Mouse (Mus musculus) midbrain, embryonic 11.5 days (tissue): ENCODE data around the gene Spr. TPM values are rescaled to one million over a fixed set of nuclear protein-coding genes. Genes with fewer than 3 reads are reported as not detected.

Experiments
- ATAC-seq: fragments of 200-750 bp; cut with Nextera tagmentation; 2 replicates; pipeline ENCODE4 v1.8.0; 2017; ENCODE audit warnings: moderate TSS enrichment, moderate library complexity; ENCODE audit not compliant: low FRiP score
- DNase-seq: peaks from one replicate; pipeline ENCODE4 v3.0.0; 2015; ENCODE audit warnings: low spot score; ENCODE audit errors: missing footprints
- H3K27ac ChIP-seq: fragments of 300-500 bp; sonication (generic); 2 replicates; pipeline ENCODE4 v1.5.1; 2014; ENCODE audit warnings: low read depth, low read length
- H3K27me3 ChIP-seq: fragments of 300-500 bp; sonication (generic); 2 replicates; pipeline ENCODE4 v1.6.1; 2014; ENCODE audit warnings: mild to moderate bottlenecking, low read length, moderate library complexity, mixed read lengths; ENCODE audit not compliant: control insufficient read depth, insufficient read depth
- H3K36me3 ChIP-seq: fragments of 300-500 bp; sonication (generic); 2 replicates; pipeline ENCODE4 v1.6.1; 2014; ENCODE audit warnings: mild to moderate bottlenecking, low read length, moderate library complexity, mixed read lengths; ENCODE audit not compliant: control insufficient read depth, insufficient read depth
- H3K4me1 ChIP-seq: fragments of 300-500 bp; sonication (generic); 2 replicates; pipeline ENCODE4 v1.6.1; 2014; ENCODE audit warnings: low read length; ENCODE audit not compliant: control insufficient read depth, insufficient read depth
- H3K4me2 ChIP-seq: fragments of 300-500 bp; sonication (generic); 2 replicates; pipeline ENCODE4 v1.6.1; 2014; ENCODE audit warnings: mild to moderate bottlenecking, moderate library complexity
- H3K4me3 ChIP-seq: fragments of 300-500 bp; sonication (generic); 2 replicates; pipeline ENCODE4 v1.5.1; 2014; ENCODE audit warnings: low read depth, low read length
- H3K9ac ChIP-seq: fragments of 300-500 bp; sonication (generic); 2 replicates; pipeline ENCODE4 v1.6.1; 2014; ENCODE audit warnings: low read length
- H3K9me3 ChIP-seq: fragments of 300-500 bp; sonication (generic); 2 replicates; pipeline ENCODE4 v1.6.1; 2016; ENCODE audit warnings: low read length; ENCODE audit not compliant: control insufficient read depth
- WGBS: fragments of 180-500 bp; shearing (Covaris S2); extraction: QIAGEN DNeasy Blood & Tissue Kit; methylation state at CpG from one replicate; pipeline ENCODE4 v1.1.7; 2014; 5-methylcytosine and 5-hydroxymethylcytosine counted together
- polyA plus RNA-seq: library from polyadenylated mRNA; unstranded; fragments of >200 nt; fragmentation: Nextera tagmentation; extraction: Ambion mirVana; gene quantifications from 2 replicates; pipeline ENCODE4 v1.2.1, GENCODE M21; 2014

Spr gene
- 41.1 and 45.5 TPM in 2 replicates for polyA plus RNA-seq

DNA sequence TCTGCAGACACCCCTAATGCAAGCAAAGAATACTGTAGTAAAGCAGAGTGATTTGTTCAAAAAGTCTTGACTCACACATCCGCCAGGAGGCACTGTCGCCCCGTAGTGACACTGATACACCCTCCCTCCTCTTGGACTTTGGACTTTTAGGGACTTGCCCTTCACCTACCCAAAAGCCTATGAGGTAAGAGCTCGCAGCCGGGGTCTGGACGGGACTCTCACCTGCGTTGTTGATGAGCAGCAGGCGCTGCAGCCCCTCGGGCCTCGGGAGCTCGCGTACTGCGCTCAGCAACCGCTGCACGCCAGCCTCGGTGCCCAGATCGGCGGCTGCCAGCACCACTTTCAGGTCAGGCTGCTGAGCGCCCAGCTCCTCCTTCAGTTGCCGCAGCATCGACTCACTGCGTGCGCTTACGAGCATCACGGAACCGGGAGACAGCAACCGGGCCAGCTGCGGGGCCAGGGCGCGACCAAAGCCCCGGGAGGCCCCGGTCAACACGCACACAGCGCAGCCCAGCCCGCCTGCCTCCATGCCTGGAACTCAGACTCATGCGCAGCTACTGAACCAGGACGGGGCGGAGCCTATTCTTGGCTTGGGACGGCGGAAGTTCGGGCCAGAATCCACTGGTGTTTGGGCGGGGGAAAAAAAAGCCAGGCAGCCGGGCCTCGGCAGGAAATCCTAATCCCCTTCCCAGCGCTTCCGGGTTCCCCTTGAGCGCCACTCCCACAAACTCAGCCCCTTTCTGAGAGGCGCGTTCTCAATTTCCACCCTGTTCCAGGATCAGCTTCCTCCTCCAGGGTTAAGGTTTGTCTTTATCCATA is at the start of gene Spr:
Gene Spr (minus strand): TSS at position 550 of the 819 bp plus-strand sequence.
- DNase-seq (peak; percentile 98), ATAC-seq (peak; percentile 92)
- Histone ChIP-seq H3K4me2 (peak within 1 kb of the TSS; percentile 54), H3K4me1 (no peaks in the 10 kb centered on the region), H3K27ac (peak within 1 kb of the TSS; percentile 64), H3K36me3 (no peaks in the 10 kb centered on the region), H3K9ac (peak within 1 kb of the TSS; percentile 73), H3K4me3 (peak within 1 kb of the TSS; percentile 66), H3K27me3 (no peaks in the 10 kb centered on the region), H3K9me3 (no peaks in the 10 kb centered on the region)
- under 1% methylated on average over 49 of the region's 49 CpGs for WGBS

DNA sequence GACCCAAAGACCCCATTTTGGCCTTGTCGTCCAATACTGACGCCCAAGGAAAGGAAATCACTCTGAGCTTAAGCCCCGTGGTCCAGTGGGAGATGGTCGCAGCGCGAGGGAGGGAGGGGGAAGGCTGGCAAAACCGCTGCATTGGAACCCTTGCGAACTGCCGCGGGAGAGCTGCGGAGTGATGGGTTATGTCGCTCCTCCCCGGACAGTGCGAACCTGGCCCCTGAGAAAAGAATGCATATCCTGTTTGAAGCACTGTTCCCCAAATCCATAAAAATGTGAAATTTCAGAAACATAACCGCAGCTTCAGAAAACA is 49.1 kb upstream of the Spr start:
- Histone ChIP-seq H3K4me1 (peaks cover 29% of the 10 kb centered on the region), H3K36me3 (no peaks in the 10 kb centered on the region), H3K4me3 (peak overlapping the region; percentile 47; the same call in 1 of the 2 replicates), H3K27ac (no peak overlapping the region), H3K27me3 (peaks cover 72% of the 10 kb centered on the region), H3K9me3 (no peaks in the 10 kb centered on the region), H3K9ac (no peak overlapping the region), H3K4me2 (peak overlapping the region; percentile 88)
- WGBS = under 1% methylated on average over 15 of the region's 15 CpGs
- no peak for ATAC-seq
- DNase-seq = no peak

GRCm38 (mm10) chr6:85186033-85186743 is 48.6 kb upstream of the Spr start:
- peaks cover 67% of the 10 kb centered on the region for H3K27me3 ChIP-seq
- H3K9ac ChIP-seq = no peak overlapping the region
- H3K4me3 ChIP-seq = peak overlapping the region; percentile 20; the same call in 1 of the 2 replicates
- peak overlapping the region; percentile 36 for H3K4me2 ChIP-seq
- no peak overlapping the region for H3K27ac ChIP-seq
- 2% methylated on average over 32 of the region's 33 CpGs for WGBS
- H3K4me1 ChIP-seq = peaks cover 29% of the 10 kb centered on the region
- no peaks in the 10 kb centered on the region for H3K9me3 ChIP-seq
- no peaks in the 10 kb centered on the region for H3K36me3 ChIP-seq
- DNase-seq (peak; percentile 95), ATAC-seq (no peak; the same call in 1 of the 2 replicates)

DNA sequence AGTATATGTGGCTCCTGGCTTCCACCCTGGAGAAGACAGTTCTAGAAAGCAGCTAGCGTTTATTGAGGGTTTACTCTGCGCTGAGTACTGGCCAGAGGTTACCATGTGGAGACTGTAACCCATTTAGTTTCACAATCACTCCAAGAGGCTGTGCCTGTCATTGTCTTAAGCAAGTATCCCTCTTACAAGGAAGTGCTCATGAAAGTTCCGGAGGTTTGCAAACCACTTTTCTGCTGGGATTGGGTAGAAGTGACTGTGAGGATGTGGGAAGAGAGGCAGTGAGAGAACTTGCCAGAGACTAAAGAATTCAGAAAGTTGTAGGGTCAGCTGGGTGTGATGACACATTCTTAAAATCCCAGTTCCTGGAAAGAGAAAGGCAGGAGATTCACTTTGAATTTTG is 46.4 kb upstream of the Spr start:
- 61% methylated on average over 3 of the region's 3 CpGs for WGBS
- H3K27me3 ChIP-seq = peaks cover 48% of the 10 kb centered on the region

DNA sequence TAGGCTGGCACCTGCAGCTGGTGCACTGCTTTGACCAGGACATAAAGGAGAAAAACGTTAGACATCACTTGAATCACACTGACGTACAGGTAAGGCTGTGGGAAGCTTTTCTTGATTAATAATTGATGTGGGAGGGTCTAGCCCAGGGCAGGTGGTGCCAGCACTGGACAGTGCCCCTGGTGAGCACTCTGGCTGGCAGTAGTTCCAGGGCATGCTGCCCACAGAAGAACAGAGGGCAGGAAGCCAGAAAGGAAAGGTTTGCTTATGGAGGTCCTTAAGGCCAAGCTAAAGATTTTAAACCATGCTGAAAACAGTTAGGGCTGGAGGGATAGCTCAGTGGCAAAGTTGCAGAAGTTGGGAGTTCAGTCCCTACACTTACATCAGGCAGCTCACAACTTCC is 42.5 kb upstream of the Spr start:
- H3K9ac ChIP-seq = no peak overlapping the region
- H3K4me1 ChIP-seq = no peaks in the 10 kb centered on the region
- peaks cover 11% of the 10 kb centered on the region for H3K27me3 ChIP-seq
- no peaks in the 10 kb centered on the region for H3K9me3 ChIP-seq
- DNase-seq (no peak), ATAC-seq (no peak)
- H3K36me3 ChIP-seq = no peaks in the 10 kb centered on the region
- WGBS = 79% methylated on average over 2 of the region's 2 CpGs
- H3K27ac ChIP-seq = no peak overlapping the region
- no peak overlapping the region for H3K4me3 ChIP-seq
- no peak overlapping the region for H3K4me2 ChIP-seq

More for the DNA sequence above, 46.4 kb upstream of the Spr start:
- no peaks in the 10 kb centered on the region for H3K9me3 ChIP-seq
- DNase-seq = peak; percentile 81
- H3K4me1 ChIP-seq = peaks cover 24% of the 10 kb centered on the region
- no peak overlapping the region for H3K9ac ChIP-seq
- H3K27ac ChIP-seq = no peak overlapping the region
- no peak for ATAC-seq
- no peaks in the 10 kb centered on the region for H3K36me3 ChIP-seq
- H3K4me2 ChIP-seq = no peak overlapping the region
- H3K4me3 ChIP-seq = no peak overlapping the region

- Histone ChIP-seq H3K9ac (no peak overlapping the region), H3K27ac (no peak overlapping the region), H3K4me1 (no peaks in the 10 kb centered on the region), H3K9me3 (no peaks in the 10 kb centered on the region), H3K4me2 (no peak overlapping the region), H3K27me3 (peaks cover 9% of the 10 kb centered on the region), H3K36me3 (no peaks in the 10 kb centered on the region), H3K4me3 (no peak overlapping the region)
- no peak for ATAC-seq
- no peak for DNase-seq
- 82% methylated on average over 3 of the region's 3 CpGs for WGBS
These were observed 42.0 kb upstream of the Spr start for GRCm38 (mm10) chr6:85179569-85179968.

DNA sequence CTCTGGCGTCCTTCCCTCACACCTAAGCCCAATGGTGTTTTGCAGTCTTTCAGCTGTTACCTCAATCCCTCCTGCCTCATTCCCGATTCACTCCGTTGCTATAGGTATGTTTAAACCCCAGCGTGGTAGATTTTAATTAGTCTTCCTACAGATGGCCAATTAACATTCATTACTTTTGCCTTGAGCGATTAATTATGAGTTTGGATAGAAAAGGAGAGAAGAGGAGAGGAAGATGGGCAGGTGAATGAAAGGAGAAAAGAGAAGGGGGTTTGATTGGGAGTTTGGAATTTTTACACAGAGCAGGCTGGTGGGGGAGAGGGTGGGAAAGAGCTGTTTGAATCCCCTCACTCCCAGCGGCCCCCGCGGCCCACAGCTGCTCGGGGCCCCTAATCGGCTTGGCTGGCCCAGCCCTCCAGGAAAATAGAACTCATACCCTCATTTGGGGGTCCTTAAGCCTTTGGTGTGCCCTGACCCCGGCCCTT is 27.9 kb upstream of the Spr start:
- ATAC-seq (peak; percentile 44), DNase-seq (no peak)
- 25% methylated on average over 11 of the region's 11 CpGs for WGBS
- Histone ChIP-seq H3K27me3 (no peaks in the 10 kb centered on the region), H3K4me1 (peaks cover 5% of the 10 kb centered on the region), H3K4me2 (no peak overlapping the region), H3K36me3 (no peaks in the 10 kb centered on the region), H3K9me3 (no peaks in the 10 kb centered on the region), H3K27ac (no peak overlapping the region), H3K4me3 (no peak overlapping the region), H3K9ac (no peak overlapping the region)

DNA sequence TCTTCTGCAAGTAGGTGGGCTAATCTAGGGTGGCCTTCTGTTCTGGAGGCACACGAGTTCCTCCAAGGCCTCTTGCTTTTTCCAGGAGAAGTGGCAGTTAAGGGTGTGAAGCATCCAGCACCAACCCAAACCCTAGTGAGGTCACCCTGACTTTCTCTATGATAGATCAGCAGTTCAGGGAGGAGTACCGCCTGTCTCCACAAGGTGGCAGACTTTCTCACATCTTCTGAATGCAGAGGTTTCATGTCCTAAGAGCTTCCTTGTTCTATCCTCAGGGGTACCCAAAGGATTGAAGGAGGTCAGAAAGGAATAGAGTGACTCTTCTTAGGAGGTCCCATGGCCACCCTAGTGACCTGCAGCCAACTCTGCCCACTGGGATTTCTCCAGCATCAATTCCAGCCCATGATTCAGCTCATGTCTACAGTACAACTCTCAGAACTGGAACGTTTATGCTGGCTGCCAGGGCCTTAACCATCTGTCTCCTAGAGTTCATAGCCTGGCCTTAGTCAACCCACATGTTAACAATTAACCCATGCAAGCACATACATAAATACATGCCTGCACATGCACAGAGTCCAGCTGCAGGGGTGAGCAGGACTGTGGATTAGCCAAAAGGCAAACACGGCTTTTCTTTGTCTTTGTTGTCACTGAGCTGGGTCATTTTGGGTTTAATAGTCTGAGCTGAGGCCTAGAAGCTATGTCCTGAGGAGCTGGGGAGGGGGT is 22.8 kb upstream of the Spr start:
- H3K4me2 ChIP-seq = no peak overlapping the region
- no peaks in the 10 kb centered on the region for H3K27me3 ChIP-seq
- WGBS = 36% methylated on average over 4 of the region's 4 CpGs
- H3K4me1 ChIP-seq = peaks cover 3% of the 10 kb centered on the region
- H3K9ac ChIP-seq = no peak overlapping the region
- DNase-seq (peak; percentile 99), ATAC-seq (peak; percentile 43; the same call in 1 of the 2 replicates)
- no peak overlapping the region for H3K4me3 ChIP-seq
- H3K36me3 ChIP-seq = no peaks in the 10 kb centered on the region
- no peak overlapping the region for H3K27ac ChIP-seq
- H3K9me3 ChIP-seq = no peaks in the 10 kb centered on the region
